Mouse (Mus musculus): ENCODE measurements around the gene Stra6l. TPM values are rescaled to one million over a fixed set of nuclear protein-coding genes. Genes with fewer than 3 reads are reported as not detected.
A peak's percentile ranks its signal among the peaks of the same experiment; 100 is the strongest.

Stra6l gene
- polyA plus RNA-seq, 1 experiment: not detected

GRCm38 (mm10) chr4:45890066-45890761, 41.8 kb downstream of the Stra6l start, which contains the start of gene Ccdc180:
Gene Ccdc180 (plus strand): TSS chr4:45890303.
- H3K4me1 ChIP-seq (ENCODE audit: control insufficient read depth, insufficient read depth, low read length): peaks cover 4% of the 10 kb centered on the region
- TF ChIP-seq POLR2A (IDR thresholded peaks at IDR 0.05; ENCODE audit: insufficient read depth, low read depth, low read length) (no peak), CTCF (IDR thresholded peaks at IDR 0.05; ENCODE audit: insufficient read depth, low read depth, low read length) (no peak)
- no peak within 1 kb of the TSS for H3K27ac ChIP-seq (ENCODE audit: insufficient read depth, low read depth, low read length)
- no peak within 1 kb of the TSS for H3K4me3 ChIP-seq (ENCODE audit: insufficient read depth, low read depth, low read length)
- 21% methylated on average over 19 of the region's 19 CpGs for WGBS

- peaks cover 2% of the 10 kb centered on the region; the same call in 1 of the 2 replicates for H3K4me1 ChIP-seq (ENCODE audit: control insufficient read depth, insufficient read depth, low read length)
- WGBS: 28% methylated on average over 16 of the region's 16 CpGs
- TF ChIP-seq CTCF (IDR thresholded peaks at IDR 0.05; ENCODE audit: insufficient read depth, low read depth, low read length): no peak
- TF ChIP-seq POLR2A (IDR thresholded peaks at IDR 0.05; ENCODE audit: insufficient read depth, low read depth, low read length): no peak
- H3K27ac ChIP-seq (ENCODE audit: insufficient read depth, low read depth, low read length): no peak overlapping the region
- H3K4me3 ChIP-seq (ENCODE audit: insufficient read depth, low read depth, low read length): no peak overlapping the region
Observed at GRCm38 (mm10) chr4:45896425-45897081, 48.1 kb downstream of the Stra6l start.

GRCm38 (mm10) chr4:45898413-45898812, 49.9 kb downstream of the Stra6l start:
- Histone ChIP-seq H3K4me1 (ENCODE audit: control insufficient read depth, insufficient read depth, low read length) (peaks cover 2% of the 10 kb centered on the region; the same call in 1 of the 2 replicates), H3K27ac (ENCODE audit: insufficient read depth, low read depth, low read length) (no peak overlapping the region), H3K4me3 (ENCODE audit: insufficient read depth, low read depth, low read length) (no peak overlapping the region)
- WGBS: 63% methylated on average over 5 of the region's 5 CpGs
- TF ChIP-seq POLR2A (IDR thresholded peaks at IDR 0.05; ENCODE audit: insufficient read depth, low read depth, low read length) (no peak), CTCF (IDR thresholded peaks at IDR 0.05; ENCODE audit: insufficient read depth, low read depth, low read length) (no peak)

- 48% methylated on average over 13 of the region's 13 CpGs for WGBS
- TF ChIP-seq POLR2A (IDR thresholded peaks at IDR 0.05; ENCODE audit: insufficient read depth, low read depth, low read length) (no peak), CTCF (IDR thresholded peaks at IDR 0.05; ENCODE audit: insufficient read depth, low read depth, low read length) (no peak)
- Histone ChIP-seq H3K4me3 (ENCODE audit: insufficient read depth, low read depth, low read length) (no peak overlapping the region), H3K4me1 (ENCODE audit: control insufficient read depth, insufficient read depth, low read length) (no peaks in the 10 kb centered on the region; the same call in 1 of the 2 replicates), H3K27ac (ENCODE audit: insufficient read depth, low read depth, low read length) (peak overlapping the region; percentile 18; the same call in 1 of the 2 replicates)
Observed at GRCm38 (mm10) chr4:45909256-45909655, 60.8 kb downstream of the Stra6l start.

GRCm38 (mm10) chr4:45909924-45910323, 61.5 kb downstream of the Stra6l start:
- no peak for TF ChIP-seq POLR2A (IDR thresholded peaks at IDR 0.05; ENCODE audit: insufficient read depth, low read depth, low read length)
- no peaks in the 10 kb centered on the region; the same call in 1 of the 2 replicates for H3K4me1 ChIP-seq (ENCODE audit: control insufficient read depth, insufficient read depth, low read length)
- H3K27ac ChIP-seq (ENCODE audit: insufficient read depth, low read depth, low read length): no peak overlapping the region
- 51% methylated on average over 4 of the region's 4 CpGs for WGBS
- H3K4me3 ChIP-seq (ENCODE audit: insufficient read depth, low read depth, low read length): no peak overlapping the region

- TF ChIP-seq CTCF (IDR thresholded peaks at IDR 0.05; ENCODE audit: insufficient read depth, low read depth, low read length) (no peak), POLR2A (IDR thresholded peaks at IDR 0.05; ENCODE audit: insufficient read depth, low read depth, low read length) (no peak)
- H3K4me3 ChIP-seq (ENCODE audit: insufficient read depth, low read depth, low read length): no peak overlapping the region
- no peak overlapping the region for H3K27ac ChIP-seq (ENCODE audit: insufficient read depth, low read depth, low read length)
- 85% methylated on average over 5 of the region's 5 CpGs for WGBS
- H3K4me1 ChIP-seq (ENCODE audit: control insufficient read depth, insufficient read depth, low read length): no peaks in the 10 kb centered on the region; the same call in 1 of the 2 replicates
Observed at GRCm38 (mm10) chr4:45911256-45911655, 62.8 kb downstream of the Stra6l start.

GRCm38 (mm10) chr4:45911876-45912275, 63.4 kb downstream of the Stra6l start:
- WGBS: 95% methylated on average over 4 of the region's 4 CpGs
- Histone ChIP-seq H3K27ac (ENCODE audit: insufficient read depth, low read depth, low read length) (no peak overlapping the region), H3K4me1 (ENCODE audit: control insufficient read depth, insufficient read depth, low read length) (no peaks in the 10 kb centered on the region; the same call in 1 of the 2 replicates), H3K4me3 (ENCODE audit: insufficient read depth, low read depth, low read length) (no peak overlapping the region)
- TF ChIP-seq POLR2A (IDR thresholded peaks at IDR 0.05; ENCODE audit: insufficient read depth, low read depth, low read length): no peak
- TF ChIP-seq CTCF (IDR thresholded peaks at IDR 0.05; ENCODE audit: insufficient read depth, low read depth, low read length): no peak

GRCm38 (mm10) chr4:45917091-45917490, 68.6 kb downstream of the Stra6l start:
- Histone ChIP-seq H3K27ac (ENCODE audit: insufficient read depth, low read depth, low read length) (no peak overlapping the region), H3K4me3 (ENCODE audit: insufficient read depth, low read depth, low read length) (no peak overlapping the region), H3K4me1 (ENCODE audit: control insufficient read depth, insufficient read depth, low read length) (no peaks in the 10 kb centered on the region)
- WGBS: 72% methylated on average over 7 of the region's 7 CpGs
- TF ChIP-seq POLR2A (IDR thresholded peaks at IDR 0.05; ENCODE audit: insufficient read depth, low read depth, low read length) (no peak), CTCF (IDR thresholded peaks at IDR 0.05; ENCODE audit: insufficient read depth, low read depth, low read length) (no peak)
